Mouse (Mus musculus) limb, embryonic 11.5 days (tissue): ENCODE data around the gene Cacna2d1. TPM values are rescaled to one million over a fixed set of nuclear protein-coding genes. Genes with fewer than 3 reads are reported as not detected.

Experiments used
- ATAC-seq: fragments of 200-750 bp; cut with Nextera tagmentation; 2 replicates; pipeline ENCODE4 v1.8.0; 2017; ENCODE audit warnings: low read depth; ENCODE audit not compliant: insufficient number of reproducible peaks, low FRiP score, low TSS enrichment
- DNase-seq: peaks from one replicate; pipeline ENCODE4 v3.0.0-alpha.2; 2015; ENCODE audit warnings: low spot score
- H3K27ac ChIP-seq: fragments of 300-500 bp; sonication (generic); replicated peaks from 2 replicates; pipeline ENCODE4 v1.5.1; 2014; ENCODE audit warnings: low read depth, mild to moderate bottlenecking, low read length
- H3K27me3 ChIP-seq: fragments of 300-500 bp; sonication (generic); 2 replicates; pipeline ENCODE4 v1.6.1; 2014; ENCODE audit warnings: mild to moderate bottlenecking, low read length, mixed read lengths; ENCODE audit not compliant: control insufficient read depth, insufficient read depth
- H3K36me3 ChIP-seq: fragments of 300-500 bp; sonication (generic); 2 replicates; pipeline ENCODE4 v1.6.1; 2014; ENCODE audit warnings: mild to moderate bottlenecking, low read length, moderate library complexity, mixed read lengths; ENCODE audit not compliant: control insufficient read depth, insufficient read depth
- H3K4me1 ChIP-seq: fragments of 300-500 bp; sonication (generic); 2 replicates; pipeline ENCODE4 v1.6.1; 2014; ENCODE audit warnings: low read length, mixed read lengths; ENCODE audit not compliant: control insufficient read depth, insufficient read depth
- H3K4me2 ChIP-seq: fragments of 300-500 bp; sonication (generic); 2 replicates; pipeline ENCODE4 v1.6.1; 2014; ENCODE audit warnings: low read depth, mild to moderate bottlenecking, moderate library complexity; ENCODE audit not compliant: severe bottlenecking
- H3K4me3 ChIP-seq: fragments of 300-500 bp; sonication (generic); 2 replicates; pipeline ENCODE4 v1.5.1; 2014; ENCODE audit warnings: low read depth, low read length
- H3K9ac ChIP-seq: fragments of 300-500 bp; sonication (generic); 2 replicates; pipeline ENCODE4 v1.6.1; 2014; ENCODE audit warnings: mild to moderate bottlenecking, low read length
- H3K9me3 ChIP-seq: fragments of 300-500 bp; sonication (generic); 2 replicates; pipeline ENCODE4 v1.6.1; 2016; ENCODE audit warnings: low read length; ENCODE audit not compliant: control insufficient read depth
- WGBS: fragments of 180-500 bp; shearing (Covaris S2); extraction: QIAGEN DNeasy Blood & Tissue Kit; methylation state at CpG from one replicate; pipeline ENCODE4 v1.1.7; 2014; 5-methylcytosine and 5-hydroxymethylcytosine counted together
- polyA plus RNA-seq: library from polyadenylated mRNA; unstranded; fragments of >200 nt; fragmentation: Nextera tagmentation; extraction: Ambion mirVana; gene quantifications from 2 replicates; pipeline ENCODE4 v1.2.1, GENCODE M21; 2014

The Cacna2d1 gene
- polyA plus RNA-seq, 1 experiment from 2014 or later: 9.5 TPM

DNA sequence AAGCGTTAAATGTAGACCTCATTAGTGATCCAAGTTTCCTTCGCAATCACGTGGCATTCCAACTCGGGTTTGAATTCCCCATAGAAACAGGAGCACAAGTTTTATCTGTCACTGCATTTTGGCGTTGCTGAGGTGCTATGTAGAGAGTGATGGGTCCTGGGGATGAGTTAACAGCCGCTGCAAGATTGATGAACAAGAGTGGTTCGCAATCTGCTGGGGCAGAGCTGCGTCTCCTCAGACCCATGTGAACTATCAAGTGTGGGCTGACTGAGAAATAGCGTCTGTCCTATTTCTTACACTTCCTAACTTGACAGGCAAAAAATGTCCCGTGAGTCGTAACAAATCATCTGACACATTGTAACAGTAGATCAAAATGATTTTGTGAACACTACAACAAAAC lies 186.8 kb downstream of the Cacna2d1 start:
- no peak for ATAC-seq
- Histone ChIP-seq H3K4me3 (no peak overlapping the region), H3K4me1 (no peaks in the 10 kb centered on the region), H3K9ac (no peak overlapping the region), H3K4me2 (no peak overlapping the region), H3K36me3 (no peaks in the 10 kb centered on the region), H3K27ac (no peak overlapping the region), H3K9me3 (no peaks in the 10 kb centered on the region), H3K27me3 (no peaks in the 10 kb centered on the region)
- no peak for DNase-seq
- 66% methylated on average over 11 of the region's 11 CpGs for WGBS

DNA sequence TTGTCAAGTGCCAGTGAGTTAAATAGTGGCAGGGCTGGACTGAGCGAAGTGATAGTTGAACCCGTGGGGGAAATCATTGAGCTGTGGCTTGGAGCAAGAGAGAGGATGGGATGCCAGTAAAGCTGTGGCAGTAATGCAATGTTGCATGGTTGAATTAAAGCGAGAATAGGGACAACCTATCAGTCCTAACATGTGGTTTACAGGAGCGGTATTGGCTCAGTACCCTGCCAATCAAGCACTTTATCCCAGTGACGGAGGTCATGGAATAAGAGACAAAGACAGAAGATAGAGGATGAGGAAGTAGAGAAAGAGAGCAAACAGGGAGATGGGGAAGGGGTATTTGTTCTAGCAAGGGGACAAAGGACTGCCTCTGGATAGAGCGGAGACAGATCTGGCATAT lies 187.6 kb downstream of the Cacna2d1 start:
- H3K27ac ChIP-seq: no peak overlapping the region
- no peaks in the 10 kb centered on the region for H3K4me1 ChIP-seq
- H3K4me2 ChIP-seq: no peak overlapping the region
- DNase-seq (no peak), ATAC-seq (no peak)
- no peaks in the 10 kb centered on the region for H3K9me3 ChIP-seq
- 95% methylated on average over 6 of the region's 6 CpGs for WGBS
- no peak overlapping the region for H3K9ac ChIP-seq
- no peaks in the 10 kb centered on the region for H3K36me3 ChIP-seq
- no peaks in the 10 kb centered on the region for H3K27me3 ChIP-seq
- no peak overlapping the region for H3K4me3 ChIP-seq

DNA sequence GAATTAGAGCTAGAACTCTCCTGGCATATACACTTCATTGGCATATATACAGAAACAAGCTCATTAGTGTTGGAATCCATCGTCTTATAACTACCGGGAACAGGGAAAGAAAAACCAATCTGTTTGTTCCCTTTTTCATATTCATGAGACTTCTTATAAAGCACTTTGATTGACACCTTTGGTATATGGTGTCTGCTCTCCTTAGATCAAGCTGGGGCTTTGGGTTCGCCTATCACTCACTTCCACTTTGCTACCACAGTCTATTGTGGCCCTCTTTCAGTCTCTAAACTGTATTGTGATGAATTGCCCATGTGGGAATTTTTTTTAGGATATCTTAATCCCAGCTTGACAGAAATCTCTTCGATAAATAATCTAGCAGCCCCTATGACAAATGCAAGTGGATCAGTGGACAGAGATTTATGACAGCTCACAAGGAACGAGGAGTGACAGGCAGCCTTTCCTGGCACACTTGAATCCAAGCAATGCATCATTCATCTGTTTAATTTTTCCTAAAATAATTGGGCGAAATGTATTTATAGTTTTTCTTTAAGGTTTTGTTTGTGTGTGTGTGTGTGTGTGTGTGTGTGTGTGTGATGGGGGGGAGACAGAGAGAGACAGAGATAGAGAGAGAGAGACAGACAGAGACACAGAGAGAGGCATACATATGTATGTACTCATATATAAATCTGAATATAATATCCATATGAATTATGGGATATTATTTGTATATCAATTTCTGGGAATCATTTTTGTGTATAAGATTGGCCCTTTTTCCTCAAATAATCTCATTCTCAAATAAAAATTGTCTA lies 200.0 kb downstream of the Cacna2d1 start:
- Histone ChIP-seq H3K4me3 (no peak overlapping the region), H3K36me3 (no peaks in the 10 kb centered on the region), H3K27me3 (no peaks in the 10 kb centered on the region)

DNA sequence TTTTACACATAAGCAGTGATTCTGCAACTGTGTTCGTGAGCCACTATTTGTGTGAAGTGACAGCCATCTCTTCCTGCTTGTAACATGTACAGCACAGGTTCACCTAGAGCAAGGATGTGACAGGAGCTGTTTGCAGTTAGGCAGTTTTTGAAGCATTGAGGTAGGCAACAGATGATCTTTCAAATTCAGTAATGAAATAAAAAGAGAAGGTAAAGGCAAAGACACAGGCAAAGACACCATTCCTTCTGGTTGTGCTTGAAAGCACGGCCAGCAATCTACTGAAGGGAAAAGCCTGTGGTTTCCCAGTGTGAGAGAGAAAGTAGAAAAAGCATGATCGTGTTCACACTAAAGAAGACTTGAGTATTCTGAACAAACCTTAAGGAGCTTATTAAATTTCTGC lies 201.5 kb downstream of the Cacna2d1 start:
- Histone ChIP-seq H3K9me3 (no peaks in the 10 kb centered on the region), H3K4me3 (no peak overlapping the region), H3K27ac (no peak overlapping the region), H3K4me2 (no peak overlapping the region), H3K27me3 (no peaks in the 10 kb centered on the region), H3K4me1 (0 out of 2 replicates have a peak, but pooled peaks cover 3% of the 10 kb centered on the region), H3K36me3 (no peaks in the 10 kb centered on the region), H3K9ac (no peak overlapping the region)
- no peak for ATAC-seq
- 62% methylated on average over 3 of the region's 3 CpGs for WGBS
- DNase-seq: no peak

More for the DNA sequence above, 200.0 kb downstream of the Cacna2d1 start:
- no peak overlapping the region for H3K4me2 ChIP-seq
- H3K9me3 ChIP-seq: no peaks in the 10 kb centered on the region
- H3K4me1 ChIP-seq: 0 out of 2 replicates have a peak, but pooled peaks cover 3% of the 10 kb centered on the region
- no peak overlapping the region for H3K9ac ChIP-seq
- ATAC-seq (no peak), DNase-seq (no peak)
- H3K27ac ChIP-seq: no peak overlapping the region
- 87% methylated on average over 6 of the region's 6 CpGs for WGBS

DNA sequence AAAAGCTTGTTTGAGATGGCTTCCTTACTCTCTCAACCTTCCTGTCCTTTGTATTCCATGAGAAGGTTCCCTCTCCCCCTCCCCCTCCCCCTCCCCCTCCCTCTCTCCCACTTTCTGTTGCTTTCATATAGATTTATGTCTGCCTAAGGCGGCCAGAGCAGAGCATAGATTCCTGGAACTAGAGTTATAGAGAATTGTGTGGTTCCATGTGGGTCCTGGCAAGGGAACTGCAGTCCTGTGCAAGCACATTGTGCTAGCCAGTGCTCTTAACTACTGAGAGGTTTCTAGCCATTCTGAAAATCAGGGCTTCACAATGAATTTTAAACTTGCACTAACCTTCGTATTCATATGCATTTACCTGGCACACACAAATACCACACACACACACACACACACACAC lies 202.3 kb downstream of the Cacna2d1 start:
- no peak for DNase-seq
- H3K4me3 ChIP-seq: no peak overlapping the region
- H3K27me3 ChIP-seq: no peaks in the 10 kb centered on the region
- no peaks in the 10 kb centered on the region for H3K36me3 ChIP-seq
- H3K9ac ChIP-seq: no peak overlapping the region
- H3K27ac ChIP-seq: no peak overlapping the region
- H3K4me1 ChIP-seq: 0 out of 2 replicates have a peak, but pooled peaks cover 3% of the 10 kb centered on the region
- no peak for ATAC-seq
- H3K9me3 ChIP-seq: no peaks in the 10 kb centered on the region
- 63% methylated on average over 2 of the region's 2 CpGs for WGBS
- H3K4me2 ChIP-seq: no peak overlapping the region

DNA sequence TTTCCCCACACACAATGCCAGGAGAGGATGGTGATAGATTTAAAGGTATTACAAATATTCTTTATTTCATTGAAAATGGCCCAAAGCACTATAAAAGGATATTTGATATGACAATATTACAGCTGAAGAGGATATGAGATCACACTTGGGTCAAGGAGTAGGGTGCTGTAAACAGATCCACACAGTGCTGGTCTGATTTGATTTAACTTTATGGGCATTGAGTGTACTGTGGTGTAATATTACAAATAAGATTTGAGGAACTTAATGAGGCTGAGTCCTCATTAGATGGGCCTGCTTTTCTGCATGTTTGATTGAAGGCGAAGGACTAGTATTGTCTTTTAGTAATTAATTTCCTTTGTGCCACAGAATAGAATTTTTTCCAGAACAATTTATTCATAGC lies 212.1 kb downstream of the Cacna2d1 start:
- WGBS: 81% methylated on average over 1 of the region's 1 CpGs
- Histone ChIP-seq H3K27me3 (no peaks in the 10 kb centered on the region), H3K27ac (no peak overlapping the region), H3K4me2 (no peak overlapping the region), H3K9me3 (no peaks in the 10 kb centered on the region), H3K4me1 (no peaks in the 10 kb centered on the region), H3K9ac (no peak overlapping the region), H3K4me3 (no peak overlapping the region), H3K36me3 (no peaks in the 10 kb centered on the region)
- DNase-seq: no peak
- ATAC-seq: no peak

DNA sequence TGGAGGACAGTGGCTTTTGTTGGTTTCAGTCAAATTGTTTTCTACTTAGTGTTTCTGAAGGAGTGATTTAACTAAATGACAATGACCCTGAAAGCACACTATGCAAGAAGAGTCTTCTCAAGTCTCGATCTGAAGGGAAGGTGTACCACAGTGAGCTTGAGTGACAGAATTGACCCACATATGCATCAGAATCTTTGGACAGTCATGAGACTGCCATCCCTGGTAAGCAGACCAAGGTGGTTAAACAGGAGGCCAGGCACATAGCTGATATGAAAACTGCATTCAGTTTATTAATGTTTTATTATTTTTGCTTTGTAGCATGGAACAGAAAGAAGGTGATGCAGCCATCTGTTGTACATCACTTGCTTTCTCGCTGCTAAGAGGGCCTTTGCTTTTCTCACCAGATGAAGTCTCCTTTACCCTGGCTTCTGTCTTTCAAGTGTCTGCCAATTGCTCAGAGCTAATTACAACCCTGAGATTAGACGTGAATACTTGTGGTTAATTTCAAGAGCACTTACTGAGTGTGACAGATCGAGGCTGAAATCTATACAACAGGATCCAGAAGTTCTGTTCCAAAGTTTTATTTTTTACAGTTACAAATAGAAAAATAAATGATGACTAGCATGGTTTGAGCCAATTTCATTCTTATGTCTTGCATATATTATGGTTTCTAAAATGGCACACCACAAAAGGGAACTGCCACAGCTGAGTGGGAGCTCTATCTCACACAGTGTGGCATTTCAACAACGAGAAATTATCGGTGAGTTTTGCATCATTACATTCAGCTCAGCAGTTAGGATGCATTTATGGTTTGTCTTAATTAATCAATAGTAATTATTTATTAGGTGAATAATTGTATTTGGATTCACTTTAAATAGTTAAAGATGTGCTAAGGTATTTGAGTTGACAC lies 221.1 kb downstream of the Cacna2d1 start:
- no peak overlapping the region for H3K4me2 ChIP-seq
- ATAC-seq (no peak), DNase-seq (no peak)
- no peak overlapping the region for H3K9ac ChIP-seq
- no peak overlapping the region for H3K4me3 ChIP-seq
- H3K27ac ChIP-seq: no peak overlapping the region
- H3K9me3 ChIP-seq: no peaks in the 10 kb centered on the region
- WGBS: 60% methylated on average over 6 of the region's 6 CpGs
- H3K4me1 ChIP-seq: no peaks in the 10 kb centered on the region
- H3K36me3 ChIP-seq: no peaks in the 10 kb centered on the region
- no peaks in the 10 kb centered on the region for H3K27me3 ChIP-seq

DNA sequence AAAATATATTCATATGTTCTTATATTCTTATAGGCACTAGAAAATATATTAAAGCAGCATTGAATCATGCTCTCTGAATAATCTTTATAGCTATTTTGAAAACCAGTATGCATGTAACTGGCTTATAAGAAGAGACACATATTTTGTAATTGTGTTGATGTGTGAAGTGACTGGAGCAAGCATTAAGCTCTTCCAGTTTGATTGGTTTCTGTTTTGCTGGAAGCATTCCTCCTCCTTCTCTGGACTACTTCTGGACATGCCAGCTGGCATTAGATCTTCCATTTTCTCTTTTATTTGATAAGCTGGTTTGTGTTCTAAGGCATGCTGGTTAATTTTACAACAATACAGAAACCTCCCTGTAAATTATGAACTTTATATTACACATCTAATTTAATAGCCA lies 228.8 kb downstream of the Cacna2d1 start:
- Histone ChIP-seq H3K4me3 (no peak overlapping the region), H3K4me1 (no peaks in the 10 kb centered on the region), H3K9ac (no peak overlapping the region), H3K36me3 (no peaks in the 10 kb centered on the region), H3K9me3 (no peaks in the 10 kb centered on the region), H3K27me3 (no peaks in the 10 kb centered on the region), H3K4me2 (no peak overlapping the region), H3K27ac (no peak overlapping the region)
- DNase-seq: no peak
- ATAC-seq: no peak
